Mouse (Mus musculus) small intestine, adult 2 months (tissue): ENCODE measurements around the gene Clta. TPM values are rescaled to one million over a fixed set of nuclear protein-coding genes. Genes with fewer than 3 reads are reported as not detected.

Experiments
- H3K27ac ChIP-seq: fragments of 200-500 bp; 2 replicates; pipeline ENCODE4 v1.5.1; 2012; ENCODE audit warnings: low read depth, low read length, control low read depth, inconsistent platforms; ENCODE audit not compliant: insufficient read depth
- H3K27me3 ChIP-seq: fragments of 200-500 bp; 2 replicates; pipeline ENCODE4 v1.6.1; 2012; ENCODE audit warnings: mild to moderate bottlenecking, moderate library complexity, low read length, inconsistent platforms; ENCODE audit not compliant: control insufficient read depth, insufficient read depth
- H3K36me3 ChIP-seq: fragments of 200-500 bp; 2 replicates; pipeline ENCODE4 v1.6.1; 2012; ENCODE audit warnings: mild to moderate bottlenecking, low read length, control low read depth, inconsistent platforms; ENCODE audit not compliant: control insufficient read depth, insufficient read depth
- H3K4me1 ChIP-seq: fragments of 200-500 bp; 2 replicates; pipeline ENCODE4 v1.6.1; 2012; ENCODE audit warnings: low read length, inconsistent platforms, mixed read lengths; ENCODE audit not compliant: control insufficient read depth, insufficient read depth, insufficient read length
- H3K4me3 ChIP-seq: fragments of 200-500 bp; 2 replicates; pipeline ENCODE4 v1.5.1; 2012; ENCODE audit warnings: low read depth, mild to moderate bottlenecking, control low read depth, inconsistent platforms, low read length, moderate library complexity
- CTCF ChIP-seq: fragments of 200-500 bp; IDR thresholded peaks from 2 replicates; pipeline ENCODE4 v1.5.1; 2012; ENCODE audit warnings: low read depth, mild to moderate bottlenecking, control low read depth, inconsistent platforms, low read length, moderate library complexity, mixed read lengths; ENCODE audit not compliant: insufficient replicate concordance, insufficient read length; ENCODE audit errors: extremely low read depth
- POLR2A ChIP-seq: fragments of 200-500 bp; IDR thresholded peaks from 2 replicates; pipeline ENCODE4 v1.6.1; 2012; ENCODE audit warnings: low read depth, mild to moderate bottlenecking, control low read depth, inconsistent platforms, low read length, moderate library complexity
- WGBS: fragments of 180-500 bp; shearing (Covaris S2); methylation state at CpG from one replicate; pipeline ENCODE4 v1.1.7; 2018; 5-methylcytosine and 5-hydroxymethylcytosine counted together
- polyA plus RNA-seq: library from polyadenylated mRNA; depleted of rRNA; stranded (reverse); fragments of >200 nt; gene quantifications from 2 replicates; pipeline ENCODE4 v1.2.3, GENCODE M21; 2012

Clta gene
- polyA plus RNA-seq, 1 experiment = 280 TPM

GRCm38 (mm10) chr4:43972137-43972591 lies 32.1 kb upstream of the Clta start:
- no peak overlapping the region for H3K4me3 ChIP-seq
- H3K27ac ChIP-seq = peak overlapping the region; percentile 23; the same call in 1 of the 2 replicates
- H3K27me3 ChIP-seq = no peaks in the 10 kb centered on the region
- TF ChIP-seq POLR2A (no peak), CTCF (no peak)
- H3K36me3 ChIP-seq = peaks cover 1% of the 10 kb centered on the region; the same call in 1 of the 2 replicates
- WGBS = 17% methylated on average over 8 of the region's 8 CpGs
- peaks cover 12% of the 10 kb centered on the region; the same call in 1 of the 2 replicates for H3K4me1 ChIP-seq

DNA sequence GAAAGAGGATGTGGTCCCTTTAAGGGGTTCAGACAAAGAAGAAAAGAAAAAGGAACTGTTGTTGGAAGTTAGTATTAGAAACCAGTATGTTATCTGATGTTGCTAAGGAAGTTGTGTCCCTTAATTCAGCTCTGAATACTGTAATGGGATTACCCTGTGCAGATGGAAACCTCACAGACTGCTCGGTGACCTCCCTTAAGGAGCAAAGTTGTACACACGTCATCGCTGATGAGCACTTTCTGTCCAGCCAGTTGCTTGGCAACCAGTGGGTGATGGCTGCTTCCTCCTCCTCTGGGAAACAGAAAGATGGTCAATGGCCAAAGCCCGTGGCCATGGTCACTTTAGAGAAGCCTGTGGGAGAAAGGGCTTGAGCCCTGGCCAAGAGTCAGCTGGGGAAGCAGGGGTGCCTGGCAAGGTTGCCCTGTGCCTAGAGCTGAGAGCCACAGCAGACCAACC lies 30.7 kb upstream of the Clta start:
- H3K27me3 ChIP-seq = no peaks in the 10 kb centered on the region
- peak overlapping the region; percentile 30 for H3K27ac ChIP-seq
- TF ChIP-seq CTCF = no peak
- TF ChIP-seq POLR2A = no peak
- 43% methylated on average over 4 of the region's 4 CpGs for WGBS
- no peak overlapping the region for H3K4me3 ChIP-seq
- H3K4me1 ChIP-seq = peaks cover 13% of the 10 kb centered on the region; the same call in 1 of the 2 replicates
- H3K36me3 ChIP-seq = peaks cover 1% of the 10 kb centered on the region; the same call in 1 of the 2 replicates

DNA sequence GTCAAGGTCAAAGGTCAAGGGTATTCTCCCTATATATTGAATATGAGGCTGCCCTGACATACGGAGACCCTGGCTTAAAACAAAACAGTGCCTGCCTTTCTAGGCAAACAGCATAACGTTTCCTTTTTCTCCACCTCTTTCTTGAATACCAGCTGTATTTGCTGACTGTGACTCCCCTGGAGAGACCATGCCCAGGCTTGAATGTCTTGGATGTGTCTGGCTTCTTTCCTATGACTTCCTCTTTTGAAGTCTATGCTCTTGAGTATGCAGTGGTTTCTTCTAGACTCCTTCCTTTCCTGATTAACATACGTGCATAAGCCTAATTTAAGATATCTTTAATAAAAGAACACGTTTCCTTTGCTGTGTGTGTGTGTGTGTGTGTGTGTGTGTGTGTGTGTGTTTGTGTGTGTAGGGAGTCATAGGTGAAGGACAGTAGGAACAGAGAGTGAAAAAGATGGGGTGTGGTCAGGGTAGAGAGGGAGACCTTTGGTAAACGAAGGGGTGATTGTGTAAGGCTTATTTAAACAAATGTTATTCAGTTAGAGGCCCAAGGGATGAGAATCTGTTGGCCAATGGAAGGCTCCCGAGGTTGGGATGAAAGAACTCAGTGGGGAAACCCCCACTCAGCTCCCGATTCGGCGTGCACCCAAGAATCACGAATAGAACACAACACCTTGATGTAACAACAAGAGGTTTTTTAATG lies 29.2 kb upstream of the Clta start:
- Histone ChIP-seq H3K4me3 (no peak overlapping the region), H3K36me3 (peaks cover 1% of the 10 kb centered on the region; the same call in 1 of the 2 replicates), H3K4me1 (peaks cover 14% of the 10 kb centered on the region; the same call in 1 of the 2 replicates), H3K27ac (no peak overlapping the region), H3K27me3 (no peaks in the 10 kb centered on the region)
- no peak for TF ChIP-seq POLR2A
- no peak for TF ChIP-seq CTCF
- WGBS = 58% methylated on average over 10 of the region's 10 CpGs

DNA sequence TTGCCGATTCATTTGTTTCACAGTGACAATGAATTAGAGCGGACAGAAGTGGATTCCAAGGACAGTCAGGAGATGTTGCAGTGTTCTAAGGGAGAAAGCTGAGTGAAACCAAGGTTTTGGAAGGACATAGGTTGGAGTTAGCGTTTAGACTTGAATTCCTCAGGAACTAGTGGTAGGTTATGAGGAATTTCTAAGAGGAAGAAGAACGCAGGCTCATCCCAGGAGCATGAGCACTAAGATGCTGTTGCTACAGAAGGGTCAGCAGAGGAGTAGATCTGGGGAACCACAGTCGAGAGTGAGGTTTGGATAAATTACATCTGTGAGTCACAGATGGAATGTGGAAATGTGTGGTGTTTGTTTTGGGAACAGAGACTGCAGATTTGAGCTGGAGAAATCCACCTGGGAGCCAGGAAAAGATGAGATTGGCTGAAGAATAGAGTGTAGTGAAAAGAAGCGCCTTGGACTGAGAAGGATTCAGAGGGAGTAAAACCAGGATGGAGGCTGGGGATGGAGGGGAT lies 28.0 kb upstream of the Clta start:
- peaks cover 11% of the 10 kb centered on the region; the same call in 1 of the 2 replicates for H3K4me1 ChIP-seq
- 87% methylated on average over 6 of the region's 6 CpGs for WGBS

GRCm38 (mm10) chr4:43978521-43979443 lies 25.5 kb upstream of the Clta start:
- peaks cover 4% of the 10 kb centered on the region; the same call in 1 of the 2 replicates for H3K4me1 ChIP-seq
- no peak overlapping the region for H3K4me3 ChIP-seq
- 53% methylated on average over 17 of the region's 17 CpGs for WGBS
- H3K27ac ChIP-seq = peak overlapping the region; percentile 44
- no peak for TF ChIP-seq CTCF
- no peak for TF ChIP-seq POLR2A
- no peaks in the 10 kb centered on the region for H3K27me3 ChIP-seq
- H3K36me3 ChIP-seq = no peaks in the 10 kb centered on the region

More for the DNA sequence above, 28.0 kb upstream of the Clta start:
- Histone ChIP-seq H3K27me3 (no peaks in the 10 kb centered on the region), H3K27ac (no peak overlapping the region), H3K4me3 (no peak overlapping the region), H3K36me3 (no peaks in the 10 kb centered on the region)
- TF ChIP-seq POLR2A (no peak), CTCF (no peak)

DNA sequence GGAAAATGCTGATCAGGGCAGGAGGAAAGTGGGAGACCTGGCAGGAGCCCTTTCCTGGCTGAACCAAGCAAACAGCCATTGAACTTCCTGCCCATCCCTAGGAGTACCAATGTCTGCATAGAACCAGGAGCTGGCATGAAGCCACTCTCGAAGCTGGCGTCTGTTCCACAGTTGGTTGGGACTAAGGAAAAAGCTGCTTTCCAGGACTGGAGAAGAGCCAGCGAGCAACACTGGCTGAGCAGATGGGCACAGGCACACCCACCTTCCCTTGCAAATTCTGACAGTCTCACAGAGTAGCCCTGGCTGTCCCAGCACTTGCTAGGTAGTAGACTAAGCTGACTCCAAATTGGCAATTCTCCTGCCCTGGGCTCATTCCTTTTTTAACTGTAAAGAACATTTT lies 24.5 kb upstream of the Clta start:
- TF ChIP-seq CTCF (no peak), POLR2A (no peak)
- peaks cover 4% of the 10 kb centered on the region; the same call in 1 of the 2 replicates for H3K4me1 ChIP-seq
- no peak overlapping the region for H3K27ac ChIP-seq
- no peaks in the 10 kb centered on the region for H3K36me3 ChIP-seq
- H3K27me3 ChIP-seq = no peaks in the 10 kb centered on the region
- 12% methylated on average over 3 of the region's 3 CpGs for WGBS
- no peak overlapping the region for H3K4me3 ChIP-seq
